Mouse (Mus musculus): ENCODE measurements around the gene 1110059E24Rik.

GRCm38 (mm10) chr19:21594676-21595075 is 58.1 kb downstream of the 1110059E24Rik start:
- TF ChIP-seq POLR2A (IDR thresholded peaks at IDR 0.05; ENCODE audit: insufficient read depth, low read length) (no peak), CTCF (IDR thresholded peaks at IDR 0.05; ENCODE audit: low read depth, low read length) (no peak), EP300 (IDR thresholded peaks at IDR 0.05; ENCODE audit: insufficient read depth, low read depth, low read length) (no peak)
